Comparison of ENCODE assay signal across 9 mouse cellular contexts in genomic region chr1:54706621-54707020, GRCm38 (mm10).
DNase-seq lines count a peak whose midpoint lies in the region; ATAC-seq and TF ChIP-seq lines count a peak whose summit lies in the region.
"Had no signal": no experiment of that assay in that cellular context is flagged by ENCODE, and none has a peak within 500 bp of the region (broad histone marks: within the 10 kb centered on the region; RNA-seq: fewer than 3 reads in every experiment).

No protein-coding gene starts in this region.

- no peak overlapping the region for H3K27ac ChIP-seq in kidney, adult 2 months (ENCODE audit: insufficient read depth, low read depth, low read length)
- no peak overlapping the region for H3K27ac ChIP-seq in kidney, embryonic 14.5 days (ENCODE audit: low read depth, low read length)
- H3K27ac ChIP-seq in intestine, embryonic 15.5 days: no peak overlapping the region

- 20% methylated on average over 3 of the region's 3 CpGs for WGBS in kidney, adult 2 months
- WGBS in kidney, embryonic 14.5 days: 21% methylated on average over 3 of the region's 3 CpGs
- 29% methylated on average over 3 of the region's 3 CpGs for WGBS in intestine, embryonic 15.5 days

- TF ChIP-seq CTCF in kidney, adult 2 months (conservative IDR thresholded peaks at IDR 0.05; ENCODE audit: insufficient read depth, insufficient read length, low read depth, low read length): peak; percentile 32; the same call in 1 of the 2 replicates

- H3K36me3 ChIP-seq in kidney, adult 2 months (ENCODE audit: control insufficient read depth, insufficient read depth, low read length): no peaks in the 10 kb centered on the region
- no peaks in the 10 kb centered on the region for H3K36me3 ChIP-seq in kidney, embryonic 14.5 days (ENCODE audit: control insufficient read depth, insufficient read depth, low read length)
- no peaks in the 10 kb centered on the region for H3K36me3 ChIP-seq in intestine, embryonic 15.5 days

- no peak for ATAC-seq in kidney, embryonic 14.5 days (ENCODE audit: low FRiP score, low TSS enrichment)
- ATAC-seq in intestine, embryonic 15.5 days: no peak

- no peak overlapping the region for H3K9ac ChIP-seq in kidney, embryonic 14.5 days (ENCODE audit: low read depth, low read length)
- H3K9ac ChIP-seq in intestine, embryonic 15.5 days: no peak overlapping the region

- H3K27me3 ChIP-seq in kidney, adult 2 months (replicated peaks; ENCODE audit: control insufficient read depth, insufficient read depth, low read length): no peaks in the 10 kb centered on the region
- H3K27me3 ChIP-seq in kidney, embryonic 14.5 days (ENCODE audit: control insufficient read depth, insufficient read depth, low read length): no peaks in the 10 kb centered on the region
- H3K27me3 ChIP-seq in intestine, embryonic 15.5 days (replicated peaks): no peaks in the 10 kb centered on the region

- H3K4me3 ChIP-seq in kidney, adult 2 months (ENCODE audit: insufficient read depth, low read depth, low read length): no peak overlapping the region
- no peak overlapping the region for H3K4me3 ChIP-seq in kidney, embryonic 14.5 days (ENCODE audit: low read length)
- no peak overlapping the region for H3K4me3 ChIP-seq in intestine, embryonic 15.5 days (replicated peaks)

- DNase-seq in kidney, adult 2 months: no peak
- peak; percentile 36 to 39 for DNase-seq in B cell, adult 2 months
- DNase-seq in brain, adult 2 months (ENCODE audit: low read depth, low spot score): peak; percentile 9
- peak; percentile 20 for DNase-seq in mesoderm, embryonic 11.5 days (ENCODE audit: low read depth, low spot score)
- DNase-seq in left cerebral cortex, postnatal 10 days (ENCODE audit: extremely low spot score in 1 of 2, low spot score in 2 of 2): no peak
- no peak for DNase-seq in thymus, postnatal 14 days
- DNase-seq: cerebellum, postnatal 14 days had no signal

- no peak for TF ChIP-seq POLR2A in kidney, adult 2 months (IDR thresholded peaks at IDR 0.05; ENCODE audit: low read depth, low read length)

- intact Hi-C loops in left cerebral cortex, postnatal 10 days (cut with DNase I): no loop called here

- no peaks in the 10 kb centered on the region for H3K9me3 ChIP-seq in kidney, embryonic 14.5 days (ENCODE audit: control insufficient read depth, low read length)
- H3K9me3 ChIP-seq in intestine, embryonic 15.5 days: no peaks in the 10 kb centered on the region

- H3K4me2 ChIP-seq in kidney, embryonic 14.5 days (replicated peaks; ENCODE audit: low read depth, low read length): no peak overlapping the region
- no peak overlapping the region for H3K4me2 ChIP-seq in intestine, embryonic 15.5 days (replicated peaks)

- H3K4me1 ChIP-seq in kidney, adult 2 months (ENCODE audit: control insufficient read depth, insufficient read depth, low read length): no peaks in the 10 kb centered on the region
- no peaks in the 10 kb centered on the region for H3K4me1 ChIP-seq in kidney, embryonic 14.5 days (ENCODE audit: control insufficient read depth, insufficient read depth, low read length)
- no peaks in the 10 kb centered on the region for H3K4me1 ChIP-seq in intestine, embryonic 15.5 days (replicated peaks)

Comparison
In these comparisons a context has a peak if more than half of its experiments do, and no peak if none do; other contexts are left out.
1. DNase-seq: peak in B cell, adult 2 months (2 of 2), brain, adult 2 months (single experiment) and mesoderm, embryonic 11.5 days (single experiment); none in kidney, adult 2 months (single experiment), left cerebral cortex, postnatal 10 days (0 of 2) and thymus, postnatal 14 days (single experiment).